Mouse (Mus musculus): ENCODE data around the gene Foxn3.

The Foxn3 gene

GRCm38 (mm10) chr12:99209801-99210200 is 353.6 kb downstream of the Foxn3 start:
- no peak for DNase-seq

DNA sequence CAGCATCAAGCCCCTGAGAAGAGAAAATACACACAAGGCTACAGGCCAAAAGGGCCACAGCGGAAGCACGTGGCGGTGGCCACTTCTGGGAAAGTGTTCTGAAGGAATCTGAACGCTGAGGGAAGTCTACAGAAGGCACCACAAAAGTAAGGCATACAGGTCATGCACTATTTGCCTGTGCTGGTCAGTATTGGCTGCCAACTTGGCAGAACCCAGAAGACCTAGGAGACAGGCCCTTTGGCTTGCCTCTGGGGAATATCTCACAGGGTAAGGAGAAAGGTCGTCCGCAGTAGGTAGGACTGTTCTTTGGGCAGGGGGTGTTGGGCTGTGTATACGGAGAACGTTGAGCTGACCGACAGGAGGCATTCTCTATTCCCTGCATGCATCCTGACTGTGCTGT is 355.1 kb downstream of the Foxn3 start:
- DNase-seq, result no peak

GRCm38 (mm10) chr12:99207014-99207612 is 356.3 kb downstream of the Foxn3 start:
- DNase-seq, result no peak

- DNase-seq, result peak in 1 of 2 experiments; percentile 1
Observed at GRCm38 (mm10) chr12:99205734-99206133, 357.6 kb downstream of the Foxn3 start.

GRCm38 (mm10) chr12:99199124-99199483 is 364.3 kb downstream of the Foxn3 start:
- DNase-seq, result no peak

GRCm38 (mm10) chr12:99198428-99199123 is 364.8 kb downstream of the Foxn3 start:
- DNase-seq, result no peak

DNA sequence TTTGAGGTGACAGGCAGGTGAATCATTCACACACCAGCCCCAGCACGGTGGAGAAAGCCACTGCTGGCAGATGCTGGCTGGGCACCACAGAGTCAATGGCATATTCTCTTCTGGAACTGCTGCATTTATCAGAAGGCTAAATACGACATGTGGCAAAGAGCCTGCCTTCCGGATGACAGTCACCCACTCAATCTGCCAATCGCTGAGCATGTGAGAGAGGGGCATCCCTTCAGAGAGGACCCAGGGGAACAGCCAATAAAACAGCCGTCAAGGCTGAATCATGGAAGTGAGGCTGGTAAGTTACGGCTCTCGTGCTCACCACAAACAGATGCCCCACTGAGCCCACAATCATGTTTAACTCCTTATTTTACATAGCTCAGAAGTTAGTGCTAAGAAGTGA is 366.4 kb downstream of the Foxn3 start:
- no peak for DNase-seq

DNA sequence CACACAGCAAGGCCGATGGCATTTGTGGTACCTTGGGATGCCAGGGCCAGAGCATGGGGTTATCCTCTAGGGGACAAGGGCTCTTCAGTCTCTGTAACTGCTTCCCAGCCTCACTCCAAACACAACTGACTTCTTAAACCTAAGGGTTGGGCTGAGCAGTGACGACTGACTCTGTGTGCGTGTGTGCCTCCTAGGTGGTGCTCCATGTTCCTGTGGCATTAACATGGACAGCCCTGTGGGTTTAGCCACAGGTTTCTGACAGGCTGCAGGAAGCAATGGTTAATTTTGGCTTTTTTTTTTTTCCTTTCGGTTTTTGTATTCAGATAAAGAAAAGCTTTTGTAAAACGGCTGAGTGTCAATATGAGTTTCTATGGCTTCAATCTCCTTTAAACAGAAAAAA is 367.7 kb downstream of the Foxn3 start:
- no peak for DNase-seq

GRCm38 (mm10) chr12:99194120-99194519 is 369.3 kb downstream of the Foxn3 start:
- DNase-seq, result peak in 1 of 2 experiments; percentile 12

- peak in 1 of 2 experiments; percentile 14 for DNase-seq
Observed at GRCm38 (mm10) chr12:99187671-99188070, 375.7 kb downstream of the Foxn3 start.

DNA sequence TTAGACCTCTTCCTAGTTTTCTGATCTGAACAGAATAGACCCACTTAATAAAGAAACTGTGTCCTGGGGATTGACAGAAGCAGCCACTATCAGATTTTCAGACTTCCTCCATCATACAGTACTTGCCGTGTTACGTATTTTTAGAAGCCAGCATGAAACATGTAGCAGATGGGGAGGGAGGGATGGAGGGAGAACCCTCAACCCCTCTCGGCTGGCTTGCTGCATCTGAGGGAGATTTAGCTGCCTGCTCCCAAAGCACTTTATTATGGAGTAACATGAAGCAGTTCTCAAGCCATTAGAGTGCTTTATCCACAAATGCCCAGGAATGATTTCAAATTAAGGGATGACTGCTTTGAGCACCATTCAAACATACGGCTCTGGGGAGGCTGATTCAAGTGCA is 377.1 kb downstream of the Foxn3 start:
- peak in 1 of 2 experiments; percentile 5 for DNase-seq

DNA sequence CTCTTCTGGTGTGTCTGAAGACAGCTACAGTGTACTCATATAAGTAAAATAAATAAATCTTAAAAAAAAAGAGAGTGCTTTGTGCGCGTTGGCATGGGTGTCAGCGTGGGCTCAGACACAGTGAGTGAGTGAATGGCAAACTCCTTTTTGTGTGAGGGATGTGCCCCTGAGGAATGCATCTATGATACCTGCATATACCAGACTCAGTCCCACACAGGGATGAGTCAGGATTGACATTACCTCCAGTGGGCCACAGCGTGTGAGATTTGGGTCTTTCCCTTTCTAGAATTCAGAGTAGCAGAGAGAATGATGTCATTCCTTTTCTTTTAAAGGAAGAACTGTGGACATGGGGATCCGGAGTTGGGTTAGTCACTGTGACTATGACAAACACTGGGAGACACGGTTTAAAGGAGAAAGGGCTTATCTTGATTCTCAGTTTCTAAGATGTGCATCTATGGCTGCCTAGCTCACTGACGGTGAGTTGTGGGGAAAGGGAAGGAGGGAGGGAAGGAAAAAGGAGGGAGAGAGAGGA is 380.1 kb downstream of the Foxn3 start:
- peak in 1 of 2 experiments; percentile 2 for DNase-seq

DNA sequence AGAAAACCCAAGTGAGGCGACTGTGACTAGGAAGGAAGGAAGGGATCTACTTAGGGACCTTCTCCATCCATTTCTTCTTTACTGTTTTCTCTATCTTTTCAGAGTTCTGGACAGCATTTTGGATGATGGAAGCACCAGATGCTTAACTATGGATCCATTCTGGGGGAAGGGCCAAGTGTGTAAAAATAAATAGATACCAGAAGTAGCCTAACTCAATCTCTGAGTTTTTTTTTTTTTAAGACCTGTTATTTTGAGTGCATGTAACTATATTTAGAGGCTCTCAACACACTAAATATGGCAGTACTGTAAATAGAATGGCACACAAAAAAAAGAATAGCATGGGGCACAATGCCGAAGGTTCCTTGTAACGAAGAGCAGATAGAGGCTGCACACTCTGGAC is 381.0 kb downstream of the Foxn3 start:
- DNase-seq, result no peak

DNA sequence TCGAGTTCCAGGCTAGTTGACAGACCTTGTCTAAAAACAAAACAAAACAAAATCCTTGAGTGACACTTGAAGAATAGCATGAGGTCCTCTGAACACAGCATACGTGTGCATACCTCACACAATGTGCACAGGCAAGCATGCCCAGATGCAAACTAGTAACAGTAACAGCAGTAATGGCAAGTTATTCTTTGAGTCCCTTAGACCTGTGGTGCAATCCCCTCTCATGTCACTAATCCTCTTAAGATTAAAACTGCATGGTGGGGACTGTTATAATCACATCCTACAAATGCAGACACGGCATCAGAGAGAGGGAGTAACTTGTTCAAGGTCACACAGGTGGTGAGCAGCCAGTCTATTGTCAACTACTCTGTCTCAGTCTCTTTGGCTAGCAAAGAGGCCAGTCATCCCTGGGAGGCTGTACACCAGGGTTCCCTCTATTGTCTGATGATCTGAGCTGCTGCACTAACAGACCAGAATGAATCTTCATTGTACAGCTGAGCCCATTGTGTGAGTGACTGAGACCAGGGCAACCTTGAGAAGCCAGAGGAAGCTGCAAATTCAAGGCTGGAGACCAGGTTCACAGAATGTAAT is 383.1 kb downstream of the Foxn3 start:
- DNase-seq, result peak in 1 of 2 experiments; percentile 4

DNA sequence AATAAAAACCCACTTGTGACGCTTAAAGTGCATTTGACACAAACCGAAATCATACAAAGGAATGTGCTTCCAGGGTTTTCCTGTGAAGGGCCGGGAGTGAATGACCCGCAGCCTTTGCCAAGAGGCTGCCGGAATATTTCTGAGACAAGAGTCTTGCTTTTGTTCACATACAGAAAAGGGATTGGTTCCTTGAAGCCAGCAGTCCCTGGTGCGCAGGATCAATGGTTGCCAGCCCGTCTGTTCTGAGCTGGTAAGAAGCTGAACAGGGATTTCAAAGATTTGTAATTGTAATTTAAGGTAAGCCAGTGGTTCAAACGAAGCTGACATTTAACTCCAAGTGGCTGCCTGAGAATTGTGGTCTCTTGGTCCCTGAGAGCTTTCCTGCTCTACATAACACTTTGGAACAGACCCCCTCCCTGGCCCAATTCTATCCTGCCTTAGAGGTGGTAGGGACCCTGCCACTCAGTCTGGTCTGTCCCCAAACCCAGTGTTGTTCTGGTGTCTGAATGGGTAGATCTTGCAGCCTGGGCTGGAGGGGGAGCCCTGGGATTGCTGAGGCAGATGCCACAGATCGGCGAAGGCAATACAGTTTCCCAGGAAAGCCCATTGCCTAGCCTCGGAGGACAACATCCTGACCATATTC is 388.3 kb downstream of the Foxn3 start:
- peak in 1 of 2 experiments; percentile 21 for DNase-seq

- peak in 1 of 2 experiments; percentile 8 for DNase-seq
Observed at GRCm38 (mm10) chr12:99172170-99172569, 391.2 kb downstream of the Foxn3 start.

DNA sequence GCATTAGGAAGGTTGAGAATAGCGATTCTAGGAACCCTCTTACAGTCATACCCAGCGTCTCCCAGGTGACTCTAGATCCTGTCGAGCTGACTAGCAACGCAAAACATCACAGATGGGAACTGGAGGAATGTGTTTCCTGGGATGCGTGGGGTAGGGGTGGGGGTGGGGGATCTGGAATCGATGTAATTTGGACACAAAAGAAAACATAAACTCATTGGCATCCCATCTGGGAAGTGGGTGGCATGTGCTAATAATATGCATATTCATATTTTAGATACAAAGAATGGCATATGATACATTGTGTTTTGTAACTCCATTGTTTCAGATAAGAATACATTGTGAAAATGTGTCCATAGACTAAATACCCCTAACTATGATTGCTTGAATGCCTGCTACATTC is 393.5 kb downstream of the Foxn3 start:
- no peak for DNase-seq

DNA sequence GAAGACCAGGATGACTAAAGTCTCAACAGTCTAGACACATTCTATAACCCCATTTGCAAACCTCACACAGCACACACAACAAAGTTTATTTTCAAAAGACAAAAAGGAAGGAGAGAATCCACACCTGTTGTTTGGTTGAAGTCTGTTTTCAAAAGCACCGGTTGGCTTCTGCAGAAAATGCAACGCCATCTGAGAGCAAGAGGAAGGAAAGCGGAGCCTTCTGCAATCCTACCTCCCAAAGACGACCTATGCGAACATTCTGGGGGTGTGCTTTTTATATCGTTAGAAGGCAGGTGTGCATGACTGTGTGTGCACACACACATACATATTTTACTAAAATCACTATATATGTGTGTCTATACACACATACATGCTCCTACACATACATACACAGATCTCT is 397.3 kb downstream of the Foxn3 start:
- DNase-seq, result peak in 1 of 2 experiments; percentile 1

GRCm38 (mm10) chr12:99163342-99163682 is 400.1 kb downstream of the Foxn3 start:
- peak in 1 of 2 experiments; percentile 0 for DNase-seq

DNA sequence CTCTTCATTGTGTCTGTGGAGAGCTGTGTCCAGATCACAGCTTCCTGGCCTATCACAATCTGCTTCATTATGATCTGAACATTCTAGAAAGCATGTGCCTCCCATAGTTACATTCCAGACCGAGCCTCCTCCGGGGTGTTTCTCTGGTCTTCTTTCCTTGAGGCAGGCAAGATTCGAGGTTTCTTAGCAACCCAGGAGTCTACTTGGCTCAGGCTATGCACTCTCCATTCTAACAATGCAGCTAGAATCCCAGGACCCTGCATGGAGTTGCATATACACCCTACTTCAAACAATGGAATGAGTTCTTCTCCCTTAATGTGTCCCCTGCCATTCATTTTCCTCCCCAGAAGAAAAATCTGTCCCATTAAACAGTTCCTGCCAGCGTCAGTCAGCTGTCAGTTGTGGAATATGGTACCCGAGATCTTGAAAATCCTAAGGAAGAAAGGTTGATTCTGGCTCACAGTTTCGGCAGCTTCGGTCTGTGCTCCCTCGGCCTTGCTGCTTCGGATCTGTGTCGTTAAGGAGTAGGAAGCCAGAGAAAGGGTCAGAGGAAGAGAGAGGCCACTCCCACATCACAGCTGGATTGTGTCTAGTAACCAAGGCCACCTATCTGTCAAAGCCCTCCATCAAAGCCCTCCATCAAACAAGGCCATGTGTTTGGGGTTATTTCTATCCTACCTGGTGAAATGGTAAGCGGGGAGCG is 400.6 kb downstream of the Foxn3 start:
- peak in 1 of 2 experiments; percentile 15 for DNase-seq

DNA sequence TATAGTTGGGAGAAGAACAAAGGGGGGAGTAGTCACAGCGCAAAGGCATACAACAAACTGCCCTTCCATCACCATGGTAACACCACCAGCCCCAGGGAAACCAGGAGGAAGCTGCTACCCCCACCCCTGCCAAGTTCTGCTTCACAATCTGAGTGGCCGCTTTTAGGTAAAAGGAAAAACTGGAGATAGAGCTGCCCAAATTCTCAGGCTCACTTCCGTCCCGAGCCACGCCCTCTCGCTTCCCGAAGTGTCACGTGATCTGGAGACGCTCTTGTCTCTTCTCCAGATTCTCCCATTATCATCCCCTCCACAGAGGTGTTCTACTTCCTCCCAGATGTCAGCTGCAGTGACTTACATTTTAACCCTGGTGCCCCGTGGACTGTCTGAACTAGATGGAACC is 401.2 kb downstream of the Foxn3 start:
- peak in 1 of 2 experiments; percentile 18 for DNase-seq

GRCm38 (mm10) chr12:99160061-99160460 is 403.3 kb downstream of the Foxn3 start:
- DNase-seq, result no peak

DNA sequence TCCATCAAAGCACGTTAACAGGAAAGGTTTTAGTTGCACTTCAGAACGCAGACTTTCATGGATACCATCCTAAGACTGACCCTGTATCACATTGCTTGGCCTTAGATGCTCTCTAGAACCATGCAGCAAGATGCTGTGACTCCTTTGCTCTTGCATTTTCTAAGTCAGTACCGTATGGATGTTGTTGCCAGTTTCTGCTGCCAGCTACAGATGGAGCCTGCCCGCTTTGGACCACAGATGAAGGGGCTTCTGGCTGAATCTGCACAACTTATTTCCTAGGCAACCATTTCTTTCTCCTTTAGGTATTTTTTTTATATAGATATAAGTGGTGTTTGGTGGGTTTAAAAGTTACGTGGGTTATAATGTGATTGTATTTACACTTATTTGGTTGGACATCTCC is 407.5 kb downstream of the Foxn3 start:
- no peak for DNase-seq

Measured in lung, postnatal 4 days (tissue).